Mouse (Mus musculus) thymus, postnatal 25 days (tissue): ENCODE data around the gene Utp14a.
"Not testable (repeated sequence)": the region's sequence is repeated elsewhere in the genome, so short reads cannot be mapped to it uniquely, and the experiment has no call there.

Experiments used
- DNase-seq: peaks from one replicate; pipeline ENCODE4 v3.0.0; 2022

Gene Utp14a

GRCm38 (mm10) chrX:48256468-48257007, at the start of gene Utp14a:
Gene Utp14a (plus strand): TSS chrX:48256862.
- peak; percentile 89 for DNase-seq

GRCm38 (mm10) chrX:48207761-48208487, 48.7 kb upstream of the Utp14a start:
- DNase-seq: peak; percentile 3

GRCm38 (mm10) chrX:48208519-48209185, 48.0 kb upstream of the Utp14a start, which contains the start of gene Zdhhc9:
Gene Zdhhc9 (minus strand): TSS chrX:48208878.
- DNase-seq: peak; percentile 91

GRCm38 (mm10) chrX:48209746-48210145, 46.9 kb upstream of the Utp14a start:
- not testable (repeated sequence) for DNase-seq

DNA sequence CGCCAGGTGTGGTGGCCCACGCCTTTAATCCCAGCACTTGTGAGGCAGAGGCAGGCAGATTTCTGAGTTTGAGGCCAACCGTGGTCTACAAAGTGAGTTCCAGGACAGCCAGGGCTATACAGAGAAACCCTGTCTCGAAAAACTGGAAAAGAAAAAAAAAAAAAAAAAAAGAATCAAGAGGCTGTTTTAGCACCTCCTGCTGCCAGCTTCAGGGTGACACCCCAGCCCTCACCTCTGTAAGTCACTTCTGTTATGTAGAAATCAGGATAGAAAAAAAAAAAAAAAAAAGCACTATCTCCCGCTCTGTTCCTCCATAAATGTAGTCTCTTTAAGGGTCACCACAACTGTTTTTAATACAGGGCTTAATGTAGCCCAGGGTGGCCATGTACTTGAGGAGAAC, 37.2 kb upstream of the Utp14a start:
- DNase-seq: no peak

DNA sequence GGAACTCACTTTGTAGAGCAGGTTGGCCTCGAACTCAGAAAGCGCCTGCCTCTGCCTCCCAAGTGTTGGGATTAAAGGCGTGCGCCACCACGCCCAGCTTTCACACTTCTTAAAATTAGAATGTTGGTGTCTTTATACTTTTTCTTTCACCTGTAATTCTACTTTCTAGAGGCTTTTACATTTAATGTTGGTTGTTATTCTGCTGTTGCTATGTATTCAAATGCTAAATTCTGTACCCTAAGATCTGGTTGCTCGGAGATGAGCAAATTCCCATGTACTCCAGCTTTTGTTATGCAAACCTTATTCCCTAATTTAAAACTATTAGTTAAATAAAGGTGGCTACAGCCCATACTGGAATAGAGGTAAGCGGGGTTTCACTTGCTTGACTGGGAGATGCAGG, 34.0 kb upstream of the Utp14a start:
- no peak for DNase-seq

DNA sequence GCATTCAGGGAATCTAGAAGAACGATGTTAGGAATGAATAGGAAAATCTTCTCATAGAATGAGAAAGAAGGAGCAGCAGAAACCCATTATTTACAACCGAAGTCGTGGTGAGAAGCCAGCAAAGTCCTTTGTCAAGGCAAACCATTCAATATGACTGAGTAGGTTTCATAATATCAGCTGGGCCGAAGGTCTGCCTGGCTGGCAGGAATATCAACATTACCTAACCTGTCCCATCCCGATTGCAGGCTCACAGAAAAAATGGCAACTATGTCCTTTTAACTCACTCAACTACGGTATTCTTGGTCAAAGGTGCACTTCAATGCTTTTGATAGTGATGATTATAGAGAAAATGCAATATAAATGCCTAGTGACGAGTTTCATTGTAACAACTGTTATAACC, 30.4 kb upstream of the Utp14a start:
- no peak for DNase-seq

GRCm38 (mm10) chrX:48234417-48234816, 22.2 kb upstream of the Utp14a start:
- peak; percentile 60 for DNase-seq

DNA sequence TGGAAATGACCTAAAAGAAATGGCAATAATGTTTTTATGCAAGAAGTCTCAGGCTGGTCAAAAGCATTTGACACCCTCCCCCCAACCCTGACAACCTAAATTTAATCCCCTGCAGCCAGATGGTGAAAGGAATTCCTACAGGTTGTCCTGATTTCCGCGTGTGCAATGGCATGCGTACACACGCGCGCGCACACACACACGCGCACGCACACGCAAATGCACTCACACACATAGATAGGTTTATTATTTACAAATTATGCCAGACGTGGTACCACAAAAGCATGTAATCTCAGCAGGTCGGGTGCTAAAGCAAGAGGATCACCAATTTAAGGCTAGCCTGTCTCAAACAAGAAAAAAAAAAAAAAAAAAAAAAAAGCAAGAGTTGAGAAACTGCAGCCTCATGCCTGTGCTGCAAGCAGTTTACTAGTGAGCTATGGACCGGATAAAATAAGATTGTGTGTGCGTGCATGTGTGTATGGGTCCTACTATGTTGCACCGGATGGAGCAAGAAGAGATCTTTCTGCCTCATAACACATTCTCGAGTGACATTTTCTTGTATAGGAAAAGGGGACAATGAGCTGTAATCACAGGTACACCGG, 733 bp upstream of the Utp14a start:
- no peak for DNase-seq

DNA sequence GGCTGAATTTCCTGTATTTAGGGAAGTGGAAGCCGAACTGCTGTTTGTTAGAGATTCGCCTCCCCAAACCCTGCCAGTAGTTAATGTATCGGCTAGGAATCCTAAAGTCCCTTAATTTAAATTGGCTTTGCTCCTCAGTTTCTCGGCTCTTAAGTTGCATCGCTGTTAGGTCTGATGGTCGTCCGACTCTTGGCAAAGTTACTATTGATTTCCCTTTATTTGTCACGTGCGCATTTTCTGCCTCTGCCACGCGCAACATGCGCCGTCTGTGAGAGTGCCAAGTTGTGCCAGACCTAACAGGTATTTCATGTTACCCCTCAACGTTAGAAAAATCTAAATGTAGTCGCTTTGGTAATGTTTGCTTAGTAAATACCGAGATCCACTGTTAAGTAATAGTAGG, 349 bp downstream of the Utp14a start:
- no peak for DNase-seq

GRCm38 (mm10) chrX:48271671-48272070, 15.0 kb downstream of the Utp14a start:
- no peak for DNase-seq

DNA sequence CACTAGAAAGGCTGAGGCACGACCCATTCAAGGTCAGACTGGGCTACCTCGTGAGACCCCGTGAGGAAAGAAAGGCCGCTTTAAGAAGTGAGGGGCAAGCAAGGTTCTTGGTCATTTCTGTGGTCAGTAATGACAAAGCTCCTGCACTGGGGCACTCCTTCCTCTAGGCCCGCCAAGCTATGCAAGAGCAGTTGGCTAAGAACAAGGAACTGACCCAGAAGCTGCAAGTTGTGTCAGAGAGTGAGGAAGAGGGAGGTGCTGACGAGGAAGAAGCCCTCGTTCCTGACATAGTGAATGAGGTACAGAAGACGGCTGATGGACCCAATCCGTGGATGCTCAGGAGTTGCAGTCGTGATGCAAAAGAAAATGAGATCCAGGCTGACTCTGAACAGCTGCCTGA, 18.0 kb downstream of the Utp14a start:
- no peak for DNase-seq

GRCm38 (mm10) chrX:48278103-48278502, 21.4 kb downstream of the Utp14a start:
- DNase-seq: peak; percentile 39

DNA sequence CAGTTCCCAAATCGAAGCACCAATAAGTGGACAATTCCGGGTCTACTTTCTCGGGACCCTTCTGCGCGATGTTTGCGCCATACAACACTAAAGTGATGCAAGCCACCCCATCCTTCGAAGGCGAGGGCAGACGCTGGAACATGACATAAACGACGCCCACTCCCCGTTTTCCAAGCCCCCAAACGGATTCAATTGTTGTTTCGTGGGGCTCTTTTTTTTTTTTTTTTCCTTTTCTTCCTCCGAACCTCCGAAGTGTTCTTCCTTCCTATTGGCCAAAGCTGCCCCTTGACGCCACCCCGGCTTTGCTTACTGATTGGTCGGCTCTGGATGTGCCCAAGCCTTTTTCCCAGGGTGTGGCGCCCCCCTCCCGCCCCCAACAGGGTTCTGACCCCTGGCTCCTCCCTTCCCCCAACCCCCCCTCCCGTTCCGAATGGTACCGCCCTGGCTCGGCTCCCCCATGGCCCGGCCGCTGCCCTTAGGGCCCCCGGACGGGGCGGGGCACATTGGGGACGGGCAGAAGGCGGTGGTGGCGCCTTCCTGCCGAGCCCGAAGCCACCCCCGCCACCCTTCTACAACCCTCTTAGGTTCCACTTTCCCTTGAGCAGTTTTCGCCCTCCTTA, 27.8 kb downstream of the Utp14a start:
- DNase-seq: peak; percentile 79

- DNase-seq: peak; percentile 78
Measured at GRCm38 (mm10) chrX:48285006-48285650, 28.5 kb downstream of the Utp14a start.

GRCm38 (mm10) chrX:48285651-48286021, 29.0 kb downstream of the Utp14a start:
- DNase-seq: peak; percentile 49

GRCm38 (mm10) chrX:48286488-48286887, 29.8 kb downstream of the Utp14a start:
- DNase-seq: peak; percentile 0

GRCm38 (mm10) chrX:48288008-48288407, 31.3 kb downstream of the Utp14a start:
- DNase-seq: no peak

GRCm38 (mm10) chrX:48291413-48291812, 34.8 kb downstream of the Utp14a start:
- DNase-seq: no peak

DNA sequence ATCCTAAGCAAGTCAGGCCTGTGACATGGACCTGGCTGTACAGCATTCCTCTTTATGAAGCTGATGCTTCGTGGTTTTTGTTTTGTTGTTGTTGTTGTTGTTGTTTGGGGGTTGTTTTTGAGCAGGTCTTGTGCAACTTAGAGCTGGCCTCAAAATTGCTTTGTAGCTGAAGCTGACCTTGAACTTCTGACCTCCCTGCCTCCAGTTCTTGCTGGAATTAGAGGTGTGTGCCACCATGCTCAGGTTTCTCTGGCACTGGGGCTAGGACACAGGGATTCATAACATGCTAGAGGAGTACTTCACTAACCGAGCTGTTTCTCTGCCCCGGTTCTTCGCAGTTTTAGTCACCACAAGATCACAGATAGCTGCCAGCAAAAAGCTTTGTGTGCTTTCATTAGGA, 48.7 kb downstream of the Utp14a start:
- DNase-seq: no peak

DNA sequence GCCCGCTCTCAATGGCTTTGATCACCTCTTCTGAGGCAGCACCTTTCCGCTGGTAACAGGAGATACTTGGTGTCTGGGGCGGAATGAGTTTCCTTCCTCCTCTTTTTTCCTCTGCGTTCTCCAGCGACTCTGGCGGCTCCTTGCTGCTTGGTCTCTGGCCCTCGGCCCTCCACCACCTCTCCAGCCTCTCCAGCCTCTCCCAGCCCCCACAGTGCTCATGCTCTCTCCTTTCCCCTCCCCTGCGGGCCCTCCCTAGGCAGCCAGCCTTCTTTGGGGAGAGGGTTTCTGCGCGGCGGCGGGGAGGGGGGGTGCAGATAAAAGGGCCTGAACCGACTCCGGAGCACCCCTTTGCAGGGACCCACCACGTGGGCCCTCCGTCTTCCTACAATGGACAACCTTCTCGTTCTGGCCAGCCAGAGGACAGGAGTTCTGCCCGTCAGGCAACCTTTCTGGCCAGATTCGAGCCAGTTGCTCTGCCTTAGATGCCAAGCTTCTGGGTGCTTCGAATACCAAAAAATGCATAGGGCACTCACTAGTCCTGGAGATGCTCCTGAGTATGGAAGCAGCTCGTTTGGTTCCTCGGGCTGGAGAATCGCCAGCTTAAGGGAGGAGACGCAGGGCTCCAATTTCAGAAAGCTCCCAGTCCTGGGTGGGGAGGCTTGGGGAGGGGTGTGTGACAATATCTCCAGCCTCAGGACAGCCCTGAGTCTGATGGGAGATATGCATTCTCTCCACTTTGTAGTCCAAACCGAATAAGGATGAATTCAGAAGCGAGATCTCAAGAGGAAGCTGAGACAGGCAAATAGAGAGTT, 54.2 kb downstream of the Utp14a start:
- no peak for DNase-seq

GRCm38 (mm10) chrX:48311727-48312126, 55.1 kb downstream of the Utp14a start:
- DNase-seq: no peak
